Mouse (Mus musculus) cerebellum, adult 2 months (tissue): Measurements from ENCODE around the gene Foxred2. TPM values are rescaled to one million over a fixed set of nuclear protein-coding genes. Genes with fewer than 3 reads are reported as not detected.
A peak's percentile ranks its signal among the peaks of the same experiment; 100 is the strongest.

ENCODE experiments used
- DNase-seq, 2 experiments: peaks; one replicate each; pipeline ENCODE4 v3.0.0; 2021
- H3K27ac ChIP-seq: fragments of 200-500 bp; 2 replicates; pipeline ENCODE4 v1.5.1; 2012; ENCODE audit warnings: low read length, control low read depth, inconsistent platforms; ENCODE audit not compliant: insufficient read depth
- H3K27me3 ChIP-seq: fragments of 200-500 bp; 2 replicates; pipeline ENCODE4 v1.6.1; 2012; ENCODE audit warnings: inconsistent platforms, mild to moderate bottlenecking, low read length, moderate library complexity; ENCODE audit not compliant: control insufficient read depth, insufficient read depth
- H3K4me1 ChIP-seq: fragments of 200-500 bp; 2 replicates; pipeline ENCODE4 v1.6.1; 2011; ENCODE audit warnings: low read length; ENCODE audit not compliant: control insufficient read depth, insufficient read depth
- H3K4me3 ChIP-seq: fragments of 200-500 bp; replicated peaks from 2 replicates; pipeline ENCODE3; 2011; ENCODE audit warnings: mild to moderate bottlenecking, low read depth, low read length, control low read depth; ENCODE audit not compliant: insufficient read depth
- CTCF ChIP-seq: fragments of 200-500 bp; IDR thresholded peaks from 2 replicates; pipeline ENCODE4 v1.5.1; 2011; ENCODE audit warnings: low read depth, mild to moderate bottlenecking, control low read depth, low read length, moderate library complexity, borderline replicate concordance; ENCODE audit not compliant: insufficient read depth
- POLR2A ChIP-seq: fragments of 200-500 bp; IDR thresholded peaks from 2 replicates; pipeline ENCODE4 v1.6.1; 2011; ENCODE audit warnings: low read length, control low read depth, borderline replicate concordance; ENCODE audit not compliant: insufficient read depth
- WGBS: fragments of 180-500 bp; shearing (Covaris S2); methylation state at CpG from one replicate; pipeline ENCODE4 v1.1.7; 2018; 5-methylcytosine and 5-hydroxymethylcytosine counted together
- polyA plus RNA-seq: library from polyadenylated mRNA; depleted of rRNA; stranded (reverse); fragments of >200 nt; gene quantifications from 2 replicates; pipeline ENCODE4 v1.2.3, GENCODE M21; 2012

The Foxred2 gene
- polyA plus RNA-seq, 1 experiment: 30.0 TPM

DNA sequence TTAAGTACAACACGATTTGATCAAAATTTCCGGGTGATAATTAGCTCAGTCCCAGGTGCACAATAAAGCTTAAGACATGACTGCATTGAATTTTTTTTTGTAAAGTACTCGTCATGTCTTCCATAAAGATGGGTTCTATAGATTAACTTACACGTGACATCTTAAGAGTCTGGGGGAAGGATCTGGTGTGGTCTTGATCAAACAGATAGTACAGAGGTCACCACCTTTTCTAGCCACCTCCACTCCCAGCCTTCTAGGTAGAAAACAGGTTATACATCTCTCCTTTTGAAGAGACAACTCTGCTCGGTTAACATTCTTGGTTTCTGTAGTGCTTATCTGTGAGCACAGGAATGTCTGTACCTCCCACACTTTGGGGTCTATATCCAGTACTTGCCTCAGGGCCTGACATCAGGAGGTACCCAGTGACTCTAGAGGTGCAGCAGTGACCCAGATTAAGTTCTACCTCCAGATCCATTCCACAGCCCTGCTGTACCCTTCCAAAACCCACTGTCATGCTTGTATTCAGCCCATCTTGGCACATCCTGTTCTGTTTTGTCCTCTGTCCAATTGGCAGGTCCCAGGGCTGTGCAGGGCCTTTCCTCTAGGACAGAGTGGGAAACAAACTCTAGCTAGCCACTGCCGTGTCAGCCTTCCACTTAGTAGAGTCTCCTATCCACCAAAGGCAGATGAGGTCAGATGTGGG, 25.4 kb downstream of the Foxred2 start:
- WGBS: 66% methylated on average over 6 of the region's 6 CpGs
- no peak for DNase-seq

DNA sequence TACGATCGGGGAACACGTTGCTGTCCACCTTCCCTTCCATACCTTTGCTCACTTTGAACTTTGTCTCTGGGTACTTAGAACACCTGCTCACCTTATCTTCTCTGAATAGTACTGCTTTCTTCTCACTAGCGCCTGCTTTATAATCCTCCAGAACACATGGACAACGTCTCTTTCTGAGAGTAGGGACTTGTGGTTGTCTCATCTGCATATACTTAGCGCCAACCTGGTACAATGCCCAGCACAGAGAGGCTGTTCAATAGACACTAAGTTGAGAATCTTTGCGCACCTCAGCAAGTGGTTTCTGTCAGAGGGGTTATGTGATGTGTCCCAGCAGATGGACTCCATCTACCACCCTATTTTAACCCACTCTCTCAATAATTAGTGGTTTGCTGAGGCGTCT, 26.7 kb downstream of the Foxred2 start:
- no peak for DNase-seq
- Histone ChIP-seq H3K27ac (peak overlapping the region; percentile 55; the same call in 1 of the 2 replicates), H3K4me3 (no peak overlapping the region), H3K4me1 (peaks cover 12% of the 10 kb centered on the region), H3K27me3 (no peaks in the 10 kb centered on the region)
- TF ChIP-seq CTCF: no peak
- 36% methylated on average over 8 of the region's 8 CpGs for WGBS

More for the DNA sequence above, 25.4 kb downstream of the Foxred2 start:
- H3K27me3 ChIP-seq: no peaks in the 10 kb centered on the region
- no peak for TF ChIP-seq POLR2A
- no peak for TF ChIP-seq CTCF
- H3K27ac ChIP-seq: no peak overlapping the region
- H3K4me1 ChIP-seq: peaks cover 18% of the 10 kb centered on the region
- H3K4me3 ChIP-seq: no peak overlapping the region

DNA sequence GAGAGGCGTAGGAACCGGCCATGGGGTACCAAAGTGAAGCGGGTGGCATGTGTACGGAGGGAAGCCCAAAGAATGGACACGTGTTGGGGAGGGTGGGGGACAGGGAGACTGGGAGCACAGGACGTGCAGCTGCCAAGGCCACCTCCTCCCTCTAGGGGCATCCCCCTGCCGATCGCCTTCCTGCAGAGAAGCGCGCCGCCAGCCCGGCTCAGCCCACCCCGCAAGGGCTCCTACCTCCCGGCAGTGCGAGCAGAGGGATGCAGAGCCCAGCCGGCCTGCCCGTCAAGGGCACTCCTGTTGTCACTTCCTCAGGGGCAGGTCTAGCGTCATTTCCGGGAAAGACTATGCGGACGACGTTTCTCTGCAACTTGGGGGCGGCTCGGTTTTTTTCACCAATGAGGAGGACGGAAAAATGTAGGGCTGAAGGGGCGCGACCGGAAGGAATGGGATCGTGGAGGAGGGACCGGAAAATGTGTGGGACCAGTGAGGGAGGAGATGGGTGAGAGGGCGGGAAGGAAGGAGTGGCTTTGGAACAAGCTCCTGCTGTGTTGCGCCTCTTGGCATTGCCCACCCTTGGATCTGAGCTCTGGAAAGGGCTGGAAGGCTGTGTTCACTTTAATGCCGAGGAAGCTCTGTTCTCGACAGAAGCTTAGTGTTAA, 27.7 kb downstream of the Foxred2 start, which contains the start of gene Txn2:
Txn2 (minus strand) TSS at position 334 of the 659 bp plus-strand sequence.
- peaks cover 4% of the 10 kb centered on the region; the same call in 1 of the 2 replicates for H3K4me1 ChIP-seq
- TF ChIP-seq POLR2A: peak; percentile 72; the same call in 1 of the 2 replicates
- no peak for TF ChIP-seq CTCF
- peak within 1 kb of the TSS; percentile 85 for H3K4me3 ChIP-seq
- no peaks in the 10 kb centered on the region for H3K27me3 ChIP-seq
- peak; percentile 97 to 99 for DNase-seq
- H3K27ac ChIP-seq: peak within 1 kb of the TSS; percentile 97
- under 1% methylated on average over 34 of the region's 34 CpGs for WGBS

DNA sequence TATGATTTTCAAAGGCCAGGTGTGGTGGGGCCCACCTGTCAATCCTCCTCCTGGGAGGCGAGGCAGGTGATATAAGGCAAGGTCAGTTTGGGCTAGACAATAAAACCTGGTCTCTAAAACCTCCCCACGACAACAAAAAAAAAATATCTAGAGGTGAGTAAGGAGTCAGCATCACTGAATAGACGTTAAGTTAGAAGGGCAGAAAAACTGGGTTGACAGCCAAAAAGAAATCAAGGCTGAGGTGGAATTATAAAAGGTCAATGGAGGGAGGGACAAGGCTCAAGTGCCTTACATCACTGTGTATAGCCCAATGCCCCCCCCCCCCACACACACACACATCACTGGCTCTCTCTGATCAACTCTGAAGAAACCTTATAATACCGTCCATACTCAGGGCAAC, 28.4 kb downstream of the Foxred2 start:
- TF ChIP-seq CTCF (no peak), POLR2A (no peak)
- H3K27me3 ChIP-seq: no peaks in the 10 kb centered on the region
- no peak overlapping the region for H3K27ac ChIP-seq
- peak overlapping the region; percentile 85 for H3K4me3 ChIP-seq
- H3K4me1 ChIP-seq: peaks cover 1% of the 10 kb centered on the region; the same call in 1 of the 2 replicates
- DNase-seq: no peak
- WGBS: 18% methylated on average over 4 of the region's 4 CpGs

DNA sequence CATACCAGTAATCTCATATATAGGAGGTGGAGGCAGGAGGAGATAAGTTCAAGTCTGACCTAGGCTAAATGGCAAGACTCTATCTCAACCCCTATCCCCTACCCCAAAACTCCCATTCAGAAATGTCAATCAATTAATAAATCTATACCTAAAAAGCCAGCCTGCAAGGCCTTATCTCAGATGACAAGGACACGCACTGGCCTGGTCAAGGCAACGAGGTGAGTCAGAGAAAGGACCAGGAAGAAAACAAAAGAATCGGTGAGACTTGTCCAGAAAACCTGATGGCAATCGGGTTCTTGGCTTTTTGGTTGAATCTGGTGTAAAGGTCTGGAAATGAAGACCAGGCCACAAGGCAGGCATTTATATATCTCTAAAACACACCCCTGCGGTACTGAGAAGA, 29.6 kb downstream of the Foxred2 start:
- H3K27ac ChIP-seq: no peak overlapping the region
- no peak for DNase-seq
- whole genome bisulfite sequencing: 96% methylated on average over 5 of the region's 5 CpGs
- H3K27me3 ChIP-seq: no peaks in the 10 kb centered on the region
- TF ChIP-seq CTCF: no peak
- no peaks in the 10 kb centered on the region; the same call in 1 of the 2 replicates for H3K4me1 ChIP-seq
- no peak overlapping the region for H3K4me3 ChIP-seq

DNA sequence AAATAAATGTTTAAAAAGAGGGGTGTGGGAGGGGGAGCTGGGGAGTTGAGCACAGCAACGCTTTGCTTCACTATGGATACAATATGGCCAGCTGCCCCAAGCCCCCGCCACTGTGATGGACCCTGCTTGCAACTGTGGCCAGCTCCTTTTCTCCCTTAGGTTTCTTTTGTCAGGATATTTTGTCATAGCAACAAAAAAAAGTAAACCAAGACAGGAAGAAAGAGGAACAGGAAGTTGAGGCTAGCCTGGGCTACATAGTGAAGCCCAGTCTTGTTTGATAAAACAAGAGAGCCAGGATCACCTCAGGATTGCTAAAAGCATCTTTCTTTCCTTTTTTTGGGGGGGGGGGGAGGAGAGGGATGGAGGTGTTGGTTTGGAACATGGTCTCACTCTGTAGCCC, 31.3 kb downstream of the Foxred2 start:
- no peak overlapping the region for H3K27ac ChIP-seq
- 87% methylated on average over 2 of the region's 2 CpGs for WGBS
- no peak for DNase-seq
- H3K4me1 ChIP-seq: no peaks in the 10 kb centered on the region; the same call in 1 of the 2 replicates
- no peak overlapping the region for H3K4me3 ChIP-seq
- TF ChIP-seq POLR2A (no peak), CTCF (no peak)
- no peaks in the 10 kb centered on the region for H3K27me3 ChIP-seq

DNA sequence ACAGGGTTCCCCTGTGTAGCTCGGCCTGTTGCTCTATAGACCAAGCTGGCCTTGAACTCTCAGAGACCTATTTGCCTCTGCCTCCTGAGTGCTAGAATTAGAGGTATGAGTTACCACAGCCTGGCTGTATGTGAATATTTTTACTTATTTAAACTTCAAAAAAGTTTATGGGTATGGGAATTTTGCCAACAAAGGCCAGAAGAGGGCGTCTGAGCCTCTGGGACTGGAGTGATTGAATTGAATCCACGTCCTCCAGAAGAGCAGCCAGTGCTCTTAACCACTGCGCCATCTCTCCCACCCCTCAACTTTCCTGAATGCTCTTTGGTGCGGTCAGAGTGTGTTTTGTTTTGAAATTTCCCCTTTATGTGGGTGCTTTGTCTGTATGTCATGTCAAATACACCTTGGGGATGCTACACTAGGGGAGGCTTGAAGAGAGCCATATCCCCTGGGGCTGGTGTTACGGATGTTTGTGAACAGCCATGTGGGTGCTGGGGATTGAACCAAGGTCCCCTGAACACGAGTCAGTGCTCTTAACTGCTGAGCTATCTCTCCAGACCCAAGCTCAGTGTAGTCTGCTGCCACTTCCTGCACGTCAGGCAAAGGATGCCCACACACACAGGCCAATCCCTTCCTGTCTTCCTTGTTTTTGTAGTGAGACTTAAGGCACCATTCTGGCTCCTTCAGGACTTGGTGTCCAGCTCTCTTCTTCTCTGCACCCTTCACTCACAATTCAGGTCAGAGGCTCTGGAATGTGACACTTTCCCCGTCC, 33.1 kb downstream of the Foxred2 start:
- Histone ChIP-seq H3K27me3 (no peaks in the 10 kb centered on the region), H3K4me3 (no peak overlapping the region), H3K4me1 (no peaks in the 10 kb centered on the region; the same call in 1 of the 2 replicates), H3K27ac (no peak overlapping the region)
- DNase-seq: no peak
- WGBS: 70% methylated on average over 9 of the region's 9 CpGs
- TF ChIP-seq CTCF: no peak
- no peak for TF ChIP-seq POLR2A
